Mouse (Mus musculus) MEL (cell line): ENCODE measurements around the gene Zfp775. TPM values are rescaled to one million over a fixed set of nuclear protein-coding genes. Genes with fewer than 3 reads are reported as not detected.
A peak's percentile ranks its signal among the peaks of the same experiment; 100 is the strongest.

Experiments
- DNase-seq: peaks from one replicate; pipeline ENCODE4 v3.0.0; 2011; ENCODE audit warnings: low read depth, low spot score
- H3K27ac ChIP-seq: 2 replicates; pipeline ENCODE4 v1.5.1; 2012; ENCODE audit warnings: low read depth, mild to moderate bottlenecking, control low read depth, low read length, moderate library complexity; ENCODE audit not compliant: control insufficient read depth
- H3K27me3 ChIP-seq, 2 experiments: fragments of 150-350 bp in 1 of 2; sonication (generic) in 1 of 2; 2 replicates each; pipeline ENCODE4 v1.6.1; 2012; ENCODE audit warnings: low read length in 2 of 2, mild to moderate bottlenecking in 2 of 2, improper control_type of control experiment in 1 of 2, moderate library complexity in 1 of 2; ENCODE audit not compliant: insufficient read depth in 2 of 2, control insufficient read depth in 1 of 2
- H3K36me3 ChIP-seq, 2 experiments: 2 replicates each; pipeline ENCODE4 v1.6.1; 2012 to 2014; ENCODE audit warnings: low read length in 2 of 2, improper control_type of control experiment in 1 of 2, inconsistent platforms in 1 of 2, mild to moderate bottlenecking in 1 of 2; ENCODE audit not compliant: insufficient read depth in 2 of 2, control insufficient read depth in 1 of 2
- H3K4me1 ChIP-seq, 2 experiments: fragments of 150-350 bp in 1 of 2; sonication (generic) in 1 of 2; 2 replicates each; pipeline ENCODE4 v1.6.1; 2012; ENCODE audit warnings: low read length in 2 of 2, improper control_type of control experiment in 1 of 2, mild to moderate bottlenecking in 1 of 2; ENCODE audit not compliant: insufficient read depth in 2 of 2, control insufficient read depth in 1 of 2
- H3K4me3 ChIP-seq, 2 experiments: fragments of 150-350 bp in 1 of 2; sonication (generic) in 1 of 2; 2 replicates each; pipeline ENCODE4 v1.5.1; 2012; ENCODE audit warnings: low read depth in 2 of 2, low read length in 2 of 2, mild to moderate bottlenecking in 2 of 2, moderate library complexity in 2 of 2, control low read depth in 1 of 2, improper control_type of control experiment in 1 of 2; ENCODE audit not compliant: control insufficient read depth in 1 of 2, insufficient read depth in 1 of 2
- H3K79me2 ChIP-seq: 2 replicates; pipeline ENCODE4 v1.6.1; 2012; ENCODE audit warnings: mild to moderate bottlenecking, low read length, moderate library complexity; ENCODE audit not compliant: control insufficient read depth, poor library complexity, insufficient read depth
- H3K9ac ChIP-seq: 2 replicates; pipeline ENCODE4 v1.6.1; 2012; ENCODE audit warnings: low read depth, mild to moderate bottlenecking, control low read depth, low read length, moderate library complexity; ENCODE audit not compliant: control insufficient read depth, poor library complexity, severe bottlenecking
- H3K9me3 ChIP-seq: fragments of 150-350 bp; sonication (generic); replicated peaks from 2 replicates; pipeline ENCODE4 v1.6.1; 2012; ENCODE audit warnings: mild to moderate bottlenecking, low read length, improper control_type of control experiment, moderate library complexity; ENCODE audit not compliant: insufficient read depth
- CHD2 ChIP-seq: IDR thresholded peaks from 2 replicates; pipeline ENCODE4 v1.6.1; 2011; ENCODE audit warnings: low read length, improper control_type of control experiment
- CTCF ChIP-seq, 3 experiments: IDR thresholded peaks in 2 of 3; conservative IDR thresholded peaks in 1 of 3; 2 replicates each; pipeline ENCODE4 v1.5.1; 2011 to 2012; ENCODE audit warnings: low read length in 3 of 3, low read depth in 2 of 3, mild to moderate bottlenecking in 2 of 3, improper control_type of control experiment in 1 of 3, inconsistent platforms in 1 of 3, mixed read lengths in 1 of 3, moderate library complexity in 1 of 3; ENCODE audit not compliant: control insufficient read depth in 1 of 3, insufficient read depth in 1 of 3, poor library complexity in 1 of 3, severe bottlenecking in 1 of 3
- E2F4 ChIP-seq: IDR thresholded peaks from 2 replicates; pipeline ENCODE4 v1.6.1; 2011; ENCODE audit warnings: low read depth, low read length, improper control_type of control experiment, borderline replicate concordance
- ELF1 ChIP-seq: IDR thresholded peaks from 2 replicates; pipeline ENCODE4 v1.6.1; 2014; ENCODE audit warnings: low read depth, mild to moderate bottlenecking, inconsistent platforms, low read length, improper control_type of control experiment, moderate library complexity
- ETS1 ChIP-seq: IDR thresholded peaks from 2 replicates; pipeline ENCODE4 v1.6.1; 2012; ENCODE audit warnings: low read depth, mild to moderate bottlenecking, inconsistent platforms, low read length, improper control_type of control experiment, moderate library complexity
- GABPA ChIP-seq: IDR thresholded peaks from 2 replicates; pipeline ENCODE4 v1.6.1; 2012; ENCODE audit warnings: low read depth, mild to moderate bottlenecking, inconsistent platforms, low read length, improper control_type of control experiment, moderate library complexity
- GATA1 ChIP-seq: IDR thresholded peaks from 2 replicates; pipeline ENCODE4 v1.6.1; 2011; ENCODE audit warnings: low read depth, low read length, improper control_type of control experiment
- HCFC1 ChIP-seq: IDR thresholded peaks from 2 replicates; pipeline ENCODE4 v1.6.1; 2012; ENCODE audit warnings: low read depth, mild to moderate bottlenecking, inconsistent platforms, low read length, improper control_type of control experiment, moderate library complexity
- MAX ChIP-seq: IDR thresholded peaks from 2 replicates; pipeline ENCODE4 v1.6.1; 2011; ENCODE audit warnings: low read length, improper control_type of control experiment
- MAZ ChIP-seq: IDR thresholded peaks from 2 replicates; pipeline ENCODE4 v1.6.1; 2012; ENCODE audit warnings: low read depth, mild to moderate bottlenecking, inconsistent platforms, low read length, improper control_type of control experiment
- NRF1 ChIP-seq: IDR thresholded peaks from 2 replicates; pipeline ENCODE4 v1.6.1; 2014; ENCODE audit warnings: low read depth, mild to moderate bottlenecking, inconsistent platforms, low read length, improper control_type of control experiment, moderate library complexity; ENCODE audit not compliant: poor library complexity, insufficient read depth, severe bottlenecking
- POLR2A ChIP-seq, 2 experiments: IDR thresholded peaks; 2 replicates each; pipeline ENCODE4 v1.6.1; 2011 to 2012; ENCODE audit warnings: low read length in 2 of 2, mild to moderate bottlenecking in 2 of 2, control low read depth in 1 of 2, improper control_type of control experiment in 1 of 2, low read depth in 1 of 2, moderate library complexity in 1 of 2; ENCODE audit not compliant: control insufficient read depth in 1 of 2, insufficient read depth in 1 of 2, poor library complexity in 1 of 2
- POLR2AphosphoS5 ChIP-seq: IDR thresholded peaks from 2 replicates; pipeline ENCODE4 v1.6.1; 2012; ENCODE audit warnings: low read depth, borderline replicate concordance, mild to moderate bottlenecking, inconsistent platforms, low read length, moderate library complexity, mixed read lengths
- RCOR1 ChIP-seq: IDR thresholded peaks from 2 replicates; pipeline ENCODE4 v1.6.1; 2012; ENCODE audit warnings: low read depth, mild to moderate bottlenecking, inconsistent platforms, low read length, improper control_type of control experiment
- SMC3 ChIP-seq: IDR thresholded peaks from 2 replicates; pipeline ENCODE4 v1.6.1; 2011; ENCODE audit warnings: low read depth, low read length, improper control_type of control experiment
- TCF12 ChIP-seq: IDR thresholded peaks from 2 replicates; pipeline ENCODE4 v1.6.1; 2014; ENCODE audit warnings: low read depth, mild to moderate bottlenecking, inconsistent platforms, low read length, improper control_type of control experiment, moderate library complexity
- ZKSCAN1 ChIP-seq: IDR thresholded peaks from 2 replicates; pipeline ENCODE4 v1.6.1; 2012; ENCODE audit warnings: low read depth, mild to moderate bottlenecking, inconsistent platforms, low read length, improper control_type of control experiment, moderate library complexity
- ZMIZ1 ChIP-seq: IDR thresholded peaks from 2 replicates; pipeline ENCODE4 v1.6.1; 2012; ENCODE audit warnings: low read depth, mild to moderate bottlenecking, inconsistent platforms, low read length, improper control_type of control experiment, moderate library complexity
- ZNF384 ChIP-seq: IDR thresholded peaks from 2 replicates; pipeline ENCODE4 v1.6.1; 2012; ENCODE audit warnings: low read depth, mild to moderate bottlenecking, inconsistent platforms, low read length, improper control_type of control experiment
- polyA plus RNA-seq, 2 experiments: library from polyadenylated mRNA; stranded (reverse) in 1 of 2; unstranded in 1 of 2; fragments of >175 nt in 1 of 2; fragments of >200 nt in 1 of 2; gene quantifications; 2 replicates each; pipeline versions ENCODE4 v1.2.1 to v1.2.4; 2012; ENCODE audit warnings: low replicate concordance in 2 of 2, low read depth in 1 of 2; ENCODE audit not compliant: insufficient read length in 2 of 2, insufficient read depth in 1 of 2, missing spikeins in 1 of 2
- total RNA-seq: library from RNA; depleted of rRNA; stranded (reverse); fragments of 300-350 nt; gene quantifications from 2 replicates; pipeline ENCODE4 v1.2.3, GENCODE M21; 2012

Gene Zfp775
- total and polyA plus RNA-seq, 3 experiments, result not detected

DNA sequence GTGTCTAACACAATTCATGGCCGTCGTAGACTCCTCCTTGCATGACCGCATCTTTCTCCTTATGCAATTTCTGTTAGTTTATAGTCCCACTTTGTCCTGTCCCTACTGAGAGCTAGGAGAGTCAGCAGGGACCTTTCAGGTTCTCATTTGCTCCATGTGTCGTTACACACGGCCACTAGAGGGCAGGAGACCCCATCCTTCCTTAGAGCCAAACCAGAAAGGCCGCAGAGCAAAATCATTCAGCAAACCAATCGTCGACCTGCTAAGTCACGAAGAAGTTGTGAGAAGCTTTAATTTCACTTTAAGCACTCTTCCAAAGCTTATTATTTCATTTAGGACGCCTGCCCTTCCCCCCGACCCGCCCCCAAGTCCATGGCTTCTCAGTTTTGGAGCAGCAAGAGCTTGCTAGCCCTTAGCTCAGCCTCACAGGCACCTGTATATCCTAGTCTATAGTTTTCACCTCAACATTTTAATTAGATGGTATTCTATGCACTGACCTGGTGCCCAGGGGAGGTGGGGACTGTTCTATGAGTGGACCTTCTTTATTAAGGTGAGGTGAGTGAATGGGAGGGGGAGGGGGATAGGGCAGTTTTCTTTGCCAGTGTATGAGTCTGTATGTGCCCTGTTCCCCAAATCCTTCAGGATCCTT, 43.9 kb downstream of the Zfp775 start (continued):
- TF ChIP-seq ZMIZ1 (no peak), TCF12 (no peak), E2F4 (no peak), SMC3 (peak; percentile 64), POLR2AphosphoS5 (no peak)

DNA sequence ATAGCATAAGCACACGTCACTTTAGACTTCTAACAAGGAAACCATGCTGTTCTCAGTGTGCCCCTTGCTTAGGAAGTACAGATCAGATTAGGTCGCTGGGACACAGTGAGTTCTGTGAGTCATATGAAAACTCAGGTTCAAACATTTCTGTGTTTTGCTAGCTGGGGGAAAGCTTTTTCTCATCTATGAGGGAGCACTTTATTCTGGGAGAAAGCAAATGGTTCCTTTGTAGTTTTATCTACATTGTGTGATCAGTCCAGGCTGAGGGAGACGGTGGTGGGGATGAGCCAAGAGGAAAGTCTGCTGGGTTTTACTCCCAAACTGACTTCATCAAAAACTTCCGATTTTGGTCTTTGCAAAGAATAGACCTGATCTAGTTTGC, 44.4 kb downstream of the Zfp775 start:
- Histone ChIP-seq H3K27me3 (no peaks in the 10 kb centered on the region), H3K9me3 (no peaks in the 10 kb centered on the region), H3K4me1 (no peaks in the 10 kb centered on the region), H3K4me3 (no peak overlapping the region), H3K27ac (no peak overlapping the region), H3K9ac (no peak overlapping the region), H3K36me3 (no peaks in the 10 kb centered on the region), H3K79me2 (no peaks in the 10 kb centered on the region)
- DNase-seq, result peak; percentile 3
- no peak for TF ChIP-seq RCOR1
- TF ChIP-seq MAX, result no peak
- TF ChIP-seq CHD2, result no peak
- no peak for TF ChIP-seq ZNF384
- no peak for TF ChIP-seq ELF1
- TF ChIP-seq MAZ, result no peak
- TF ChIP-seq HCFC1, result no peak
- TF ChIP-seq TCF12, result no peak
- no peak for TF ChIP-seq ZKSCAN1
- TF ChIP-seq GATA1, result no peak
- no peak for TF ChIP-seq NRF1
- TF ChIP-seq GABPA, result no peak
- TF ChIP-seq ETS1, result no peak
- no peak for TF ChIP-seq CTCF (IDR thresholded peaks at IDR 0.05 in 2 of 3, conservative IDR thresholded peaks at IDR 0.05 in 1 of 3; ENCODE audit: control insufficient read depth in 1 of 3, insufficient read depth in 1 of 3, low read depth in 2 of 3, low read length in 3 of 3, poor library complexity in 1 of 3, severe bottlenecking in 1 of 3)
- TF ChIP-seq POLR2A (IDR thresholded peaks at IDR 0.05; ENCODE audit: control insufficient read depth in 1 of 2, insufficient read depth in 1 of 2, low read depth in 1 of 2, low read length in 2 of 2, poor library complexity in 1 of 2), result no peak

- Histone ChIP-seq H3K4me1 (no peaks in the 10 kb centered on the region), H3K4me3 (no peak within 1 kb of the TSS)
- DNase-seq, result peak; percentile 7
Observed at GRCm38 (mm10) chr6:48646995-48647394, 45.1 kb downstream of the Zfp775 start, which contains the start of gene Gimap8. TSS of gene Gimap8 (plus strand) at chr6:48647234.

More at GRCm38 (mm10) chr6:48646995-48647394, 45.1 kb downstream of the Zfp775 start, which contains the start of gene Gimap8:
- no peak within 1 kb of the TSS for H3K27ac ChIP-seq
- H3K9me3 ChIP-seq, result no peaks in the 10 kb centered on the region
- H3K9ac ChIP-seq, result no peak within 1 kb of the TSS
- no peaks in the 10 kb centered on the region for H3K36me3 ChIP-seq
- no peaks in the 10 kb centered on the region for H3K27me3 ChIP-seq
- H3K79me2 ChIP-seq, result no peaks in the 10 kb centered on the region
- TF ChIP-seq CTCF (IDR thresholded peaks at IDR 0.05 in 2 of 3, conservative IDR thresholded peaks at IDR 0.05 in 1 of 3; ENCODE audit: control insufficient read depth in 1 of 3, insufficient read depth in 1 of 3, low read depth in 2 of 3, low read length in 3 of 3, poor library complexity in 1 of 3, severe bottlenecking in 1 of 3), result peak in 2 of 3 experiments; percentile 20 to 22; a peak in 3 of 6 replicates
- TF ChIP-seq HCFC1, result no peak
- TF ChIP-seq SMC3, result peak; percentile 20; the same call in 1 of the 2 replicates
